Mouse (Mus musculus) cerebellum, adult 8-10 months (tissue): ENCODE measurements around the gene Maneal.

Experiments
- DNase-seq: peaks from one replicate; pipeline ENCODE4 v3.0.0; 2022

The Maneal gene

DNA sequence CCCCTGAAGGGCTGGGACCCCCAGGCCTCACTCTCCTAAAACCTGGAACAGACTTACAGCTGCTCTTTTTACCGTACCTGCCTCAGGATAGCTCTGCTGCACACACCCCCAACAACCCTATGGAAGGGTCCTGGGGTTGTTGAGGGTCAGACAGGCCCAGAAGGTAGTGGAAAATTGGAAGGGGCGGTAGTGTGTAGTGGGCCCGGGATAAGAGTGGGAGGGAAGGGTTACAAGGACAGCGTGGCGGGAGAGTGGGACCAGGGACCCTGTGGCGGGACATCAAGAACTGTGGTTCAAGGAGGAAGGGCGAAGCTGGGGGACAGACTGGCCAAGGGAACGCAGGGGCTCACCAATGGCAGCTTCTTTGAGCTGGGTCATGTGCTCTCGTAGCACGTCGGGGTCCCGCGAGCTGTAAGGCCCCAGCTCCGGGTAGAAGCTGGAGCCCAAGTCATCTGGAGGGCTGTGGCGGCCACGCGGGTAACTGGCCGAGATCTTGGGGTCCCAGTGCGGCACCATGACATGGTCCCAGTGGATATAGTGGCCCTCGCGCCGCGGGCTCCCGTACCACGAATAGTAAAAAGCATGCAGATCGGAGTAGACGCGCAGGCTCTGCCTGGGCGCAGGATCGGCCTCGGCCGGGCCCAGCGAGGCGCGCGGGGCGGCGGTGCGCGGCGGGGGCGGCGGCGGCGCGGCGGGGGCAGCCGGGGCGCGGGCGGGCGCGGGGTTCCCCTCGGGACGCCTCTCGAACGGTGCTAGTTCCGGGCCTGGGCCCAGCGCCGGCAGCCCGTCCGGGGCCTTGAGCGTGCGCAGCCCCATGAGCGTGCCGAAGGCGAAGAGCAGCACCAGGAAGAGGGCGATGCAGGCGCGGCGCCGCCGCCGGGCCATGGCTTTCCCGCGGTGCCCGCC, at the start of gene Maneal:
TSS of gene Maneal (minus strand) at position 889 of the 906 bp plus-strand sequence.
- DNase-seq = no peak

GRCm38 (mm10) chr4:124905971-124906822, 44.2 kb upstream of the Maneal start:
- no peak for DNase-seq

- DNase-seq = no peak
These were observed 43.4 kb upstream of the Maneal start for GRCm38 (mm10) chr4:124905417-124905816.

DNA sequence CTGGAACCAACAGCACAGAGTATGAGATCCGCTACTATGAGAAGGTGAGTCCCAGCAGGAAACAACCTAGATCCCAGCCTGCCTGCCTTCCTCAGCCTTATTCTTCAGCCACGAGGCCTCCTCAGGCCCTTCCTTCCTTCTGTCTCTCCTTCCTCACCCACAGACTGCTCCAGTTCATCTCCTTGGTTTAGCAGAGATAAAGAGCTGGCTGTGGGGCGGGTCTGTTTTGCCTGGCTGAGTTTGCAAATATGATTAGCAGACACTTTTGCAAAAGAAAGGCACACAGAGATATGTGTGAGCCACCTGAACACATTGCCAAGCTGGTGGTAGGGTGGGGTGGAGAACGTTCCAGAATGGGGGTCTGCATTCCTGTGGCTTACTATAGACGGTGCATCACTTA, 37.9 kb upstream of the Maneal start:
- no peak for DNase-seq

- DNase-seq = no peak
These were observed 36.5 kb upstream of the Maneal start for GRCm38 (mm10) chr4:124898428-124898827.

DNA sequence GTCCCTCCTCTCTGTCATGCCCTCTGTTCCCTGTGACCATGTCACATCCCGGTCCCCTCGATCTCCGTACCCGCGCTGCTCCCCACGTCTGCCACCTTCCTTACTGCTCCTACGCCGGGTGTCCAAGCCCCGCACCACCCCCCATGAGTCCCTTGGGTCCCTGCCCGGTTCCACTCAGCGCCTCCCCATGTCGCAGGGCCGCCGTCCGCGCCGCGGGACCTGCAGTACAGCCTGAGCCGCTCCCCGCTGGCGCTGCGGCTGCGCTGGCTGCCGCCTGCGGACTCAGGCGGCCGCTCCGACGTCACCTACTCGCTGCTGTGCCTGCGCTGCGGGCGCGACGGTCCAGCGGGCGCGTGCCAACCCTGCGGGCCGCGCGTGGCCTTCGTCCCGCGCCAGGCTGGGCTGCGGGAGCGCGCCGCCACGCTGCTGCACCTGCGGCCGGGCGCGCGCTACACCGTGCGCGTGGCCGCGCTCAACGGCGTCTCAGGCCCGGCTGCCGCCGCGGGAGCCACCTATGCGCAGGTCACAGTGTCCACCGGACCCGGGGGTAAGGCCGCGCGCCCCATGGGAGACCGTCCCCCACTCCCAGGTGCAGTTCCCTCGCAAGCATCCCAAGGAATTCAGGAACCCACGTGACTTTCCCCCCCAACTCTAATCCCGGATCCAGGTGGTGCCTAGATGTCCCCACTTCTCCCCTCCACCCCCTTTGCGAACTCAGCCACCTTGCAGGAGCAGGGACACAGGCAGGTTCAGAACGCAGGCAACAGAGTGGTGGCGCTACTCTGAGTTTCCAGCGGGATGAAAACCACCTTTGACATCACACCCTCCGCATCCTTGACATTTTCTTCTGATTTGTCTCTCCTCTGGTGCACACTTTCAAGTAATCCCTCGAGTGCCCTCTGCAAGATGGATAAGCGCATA, 32.8 kb upstream of the Maneal start:
- DNase-seq = peak; percentile 75

DNA sequence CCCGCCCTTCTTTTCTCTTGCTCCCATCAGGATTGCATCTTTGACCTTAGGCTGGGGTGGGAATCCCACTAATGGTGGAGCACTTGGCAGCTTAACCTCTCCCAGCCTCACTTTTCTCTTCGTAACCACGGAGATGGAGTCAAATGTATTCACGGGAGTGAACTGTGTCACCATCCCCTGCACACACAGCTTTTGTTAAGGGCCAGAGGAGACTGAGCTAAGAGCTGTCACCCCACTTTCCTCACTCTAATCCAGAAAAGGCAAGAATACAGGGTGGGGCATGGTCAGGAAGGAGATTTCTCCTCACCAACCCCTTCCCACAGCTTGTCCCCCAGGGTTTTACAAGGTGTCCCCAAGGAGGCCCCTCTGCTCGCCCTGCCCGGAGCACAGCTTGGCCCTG, 31.8 kb upstream of the Maneal start:
- DNase-seq = peak; percentile 17

DNA sequence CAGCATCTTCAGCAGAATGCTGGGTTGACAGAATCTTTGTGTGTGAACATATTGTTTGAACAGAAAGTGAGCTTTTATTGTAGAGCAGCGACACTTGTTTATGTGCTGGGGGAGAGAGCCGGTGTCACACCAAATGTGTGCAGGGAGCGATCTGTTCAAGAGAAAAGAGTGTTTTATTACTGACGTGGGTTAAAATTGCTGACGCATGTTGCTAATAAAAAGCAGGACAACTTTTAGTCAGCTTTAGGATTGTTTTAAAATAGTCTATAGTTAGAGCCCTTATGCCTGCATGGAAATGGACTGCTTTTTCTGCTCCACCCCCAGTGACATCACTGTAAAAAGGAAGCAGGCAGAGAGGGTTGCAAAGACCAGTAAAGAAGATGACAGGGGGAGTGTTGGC, 28.9 kb upstream of the Maneal start:
- DNase-seq = no peak

GRCm38 (mm10) chr4:124889935-124890334, 28.0 kb upstream of the Maneal start:
- no peak for DNase-seq

DNA sequence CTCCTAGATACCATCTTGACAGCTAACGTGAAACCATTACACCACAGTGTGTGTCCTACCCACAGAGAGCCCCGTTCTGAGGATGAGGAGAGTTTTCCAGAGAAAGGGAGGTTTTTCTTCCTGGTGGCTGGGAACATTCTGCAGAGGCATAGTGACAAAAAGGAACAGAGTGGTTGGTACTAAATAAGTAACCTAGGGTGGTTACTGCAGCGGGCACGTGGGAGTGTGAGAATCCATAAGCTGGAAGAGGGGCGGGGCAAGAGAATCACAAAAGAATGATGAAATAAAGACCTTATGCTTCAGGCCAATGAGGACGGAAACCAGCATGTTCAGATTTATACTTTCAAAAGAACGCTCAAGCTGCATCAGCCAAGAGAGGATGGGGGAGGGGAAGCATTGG, 26.7 kb upstream of the Maneal start:
- DNase-seq = no peak

DNA sequence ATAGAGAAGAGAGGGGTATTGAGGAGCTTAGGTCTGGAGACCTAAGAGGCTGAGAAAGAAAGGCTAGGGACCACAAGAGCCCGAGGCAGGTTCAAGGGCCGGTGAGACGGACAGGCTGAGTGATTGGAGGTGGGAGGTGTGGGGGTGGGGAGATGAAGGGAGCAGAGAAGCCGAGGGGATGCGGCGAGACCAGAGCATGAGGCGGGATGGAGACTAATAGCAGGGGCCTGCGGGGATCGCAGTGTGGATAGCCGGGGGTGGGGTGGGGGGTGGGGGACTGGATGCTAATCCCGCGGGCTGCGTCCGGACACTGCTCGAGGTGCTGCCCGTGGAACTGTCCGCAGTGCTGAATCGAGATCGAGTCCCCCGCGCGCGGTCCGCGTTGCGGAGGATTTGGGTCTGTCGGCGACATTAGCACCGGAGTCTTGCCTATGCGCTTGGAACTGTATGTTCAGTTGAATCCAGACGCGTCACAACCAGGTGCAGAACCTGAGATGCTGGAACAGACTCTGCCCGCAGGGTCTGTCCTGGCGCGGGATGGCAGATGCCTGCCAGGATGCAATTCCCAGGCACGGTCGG, 20.3 kb upstream of the Maneal start:
- DNase-seq = no peak

DNA sequence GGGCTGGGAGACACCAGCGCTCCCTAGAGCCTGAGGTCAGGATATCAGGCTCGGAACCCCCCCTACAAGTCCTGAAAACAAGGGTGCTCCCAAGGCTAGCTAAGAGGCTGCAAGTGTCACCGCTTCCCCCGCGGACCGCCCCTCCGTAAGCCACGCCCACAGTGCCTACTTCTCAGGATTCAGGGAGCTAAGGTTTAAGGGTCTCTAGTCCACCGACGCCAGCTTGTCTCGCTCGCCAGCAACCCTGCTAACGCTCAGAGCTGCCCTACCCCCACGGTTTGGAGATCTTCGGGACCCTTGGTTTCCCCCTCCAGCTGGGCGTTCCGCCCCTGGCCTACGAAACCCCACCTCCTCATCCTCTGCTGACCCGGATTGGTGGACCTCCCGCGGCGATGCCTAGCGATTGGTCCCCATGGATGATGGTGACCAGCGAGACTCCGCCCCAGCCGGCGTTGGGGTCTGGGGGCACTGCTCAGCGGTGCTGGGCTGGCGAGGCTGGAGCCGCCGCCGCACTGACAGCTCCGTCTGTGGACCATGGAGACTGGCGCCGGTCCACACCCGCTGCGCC, 19.5 kb upstream of the Maneal start:
- DNase-seq = peak; percentile 46

- no peak for DNase-seq
These were observed 18.6 kb upstream of the Maneal start, which contains the start of gene Epha10 for GRCm38 (mm10) chr4:124880599-124880998. TSS of gene Epha10 (plus strand) at chr4:124880899.

- no peak for DNase-seq
These were observed 10.7 kb upstream of the Maneal start for GRCm38 (mm10) chr4:124872719-124873118.

DNA sequence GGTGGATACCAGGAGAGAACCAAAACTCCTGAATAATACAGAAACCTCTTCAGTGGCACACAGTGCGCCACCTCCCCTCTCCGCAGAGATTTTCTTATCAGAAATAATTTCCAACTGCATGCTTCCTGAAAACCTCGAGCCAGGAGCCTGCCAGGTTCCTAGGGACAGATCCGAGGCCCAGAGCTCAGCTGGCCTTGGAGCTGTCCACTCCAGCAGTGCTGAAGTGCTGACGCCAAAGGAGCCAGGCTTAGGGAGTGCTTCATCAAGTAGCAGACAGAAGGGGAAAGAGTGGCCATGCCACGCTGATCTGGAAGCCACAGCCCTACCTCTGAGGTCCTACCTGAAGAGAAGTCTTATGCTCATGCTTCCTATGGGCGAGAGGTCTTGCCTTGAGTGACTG, 1.5 kb downstream of the Maneal start:
- DNase-seq = no peak

DNA sequence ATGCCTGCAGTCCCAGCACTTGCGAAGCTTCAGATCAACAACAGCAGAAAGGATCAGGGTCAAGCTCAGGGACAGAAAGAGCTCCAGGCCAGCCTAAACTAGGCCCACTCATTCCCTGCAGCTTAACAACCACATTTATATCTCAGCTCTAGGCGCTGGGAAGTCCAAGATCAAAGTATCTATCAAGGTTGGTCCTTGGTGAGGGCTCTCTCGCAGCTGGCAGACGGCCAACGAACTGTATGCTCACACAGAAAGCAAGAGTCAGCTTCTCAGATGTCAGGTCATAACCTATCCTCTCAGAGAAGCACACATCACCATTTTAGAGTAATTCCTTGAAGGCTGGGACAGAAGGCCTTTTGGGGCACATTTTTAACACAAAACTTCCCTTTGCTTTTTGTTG, 3.6 kb downstream of the Maneal start:
- no peak for DNase-seq

- no peak for DNase-seq
These were observed 5.7 kb downstream of the Maneal start for GRCm38 (mm10) chr4:124856294-124856693.

- DNase-seq = peak; percentile 64
These were observed 10.9 kb downstream of the Maneal start, which contains the start of gene 1110065P20Rik for GRCm38 (mm10) chr4:124850933-124851658. TSS of gene 1110065P20Rik (minus strand) at chr4:124851196.

DNA sequence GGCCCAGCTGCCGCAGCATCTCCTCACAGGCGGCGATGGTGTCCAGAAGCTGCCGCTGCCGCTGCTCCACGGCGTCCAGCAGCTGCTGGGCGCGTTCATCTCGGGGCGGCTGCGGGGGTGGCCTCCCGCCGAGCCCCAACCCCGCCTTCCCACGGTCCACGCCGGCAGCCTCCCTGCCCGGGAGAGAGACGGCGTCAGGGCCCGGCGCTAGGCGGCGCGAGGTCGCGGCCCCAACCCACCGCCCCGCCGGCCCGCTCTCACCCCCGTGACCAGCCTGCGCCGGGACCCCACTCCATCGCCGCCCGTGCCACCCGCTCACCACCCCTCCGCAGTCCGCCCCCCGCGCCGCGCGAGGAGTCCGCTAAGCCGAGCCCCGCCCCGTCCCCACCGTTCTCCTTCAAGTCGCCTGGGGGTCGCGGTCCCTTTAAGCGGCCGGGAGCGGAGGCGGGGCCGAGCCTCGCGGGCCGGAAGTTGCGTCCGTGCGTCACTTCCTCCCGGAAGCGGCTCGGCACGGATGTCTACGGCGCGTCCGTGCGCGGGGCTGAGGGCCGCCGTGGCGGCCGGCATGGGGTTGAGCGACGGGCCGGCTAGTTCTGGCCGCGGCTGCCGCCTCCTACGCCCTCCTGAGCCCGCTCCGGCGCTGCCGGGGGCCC, 11.6 kb downstream of the Maneal start, which contains the start of gene Yrdc:
TSS of gene Yrdc (plus strand) at position 419 of the 653 bp plus-strand sequence.
- peak; percentile 93 for DNase-seq

DNA sequence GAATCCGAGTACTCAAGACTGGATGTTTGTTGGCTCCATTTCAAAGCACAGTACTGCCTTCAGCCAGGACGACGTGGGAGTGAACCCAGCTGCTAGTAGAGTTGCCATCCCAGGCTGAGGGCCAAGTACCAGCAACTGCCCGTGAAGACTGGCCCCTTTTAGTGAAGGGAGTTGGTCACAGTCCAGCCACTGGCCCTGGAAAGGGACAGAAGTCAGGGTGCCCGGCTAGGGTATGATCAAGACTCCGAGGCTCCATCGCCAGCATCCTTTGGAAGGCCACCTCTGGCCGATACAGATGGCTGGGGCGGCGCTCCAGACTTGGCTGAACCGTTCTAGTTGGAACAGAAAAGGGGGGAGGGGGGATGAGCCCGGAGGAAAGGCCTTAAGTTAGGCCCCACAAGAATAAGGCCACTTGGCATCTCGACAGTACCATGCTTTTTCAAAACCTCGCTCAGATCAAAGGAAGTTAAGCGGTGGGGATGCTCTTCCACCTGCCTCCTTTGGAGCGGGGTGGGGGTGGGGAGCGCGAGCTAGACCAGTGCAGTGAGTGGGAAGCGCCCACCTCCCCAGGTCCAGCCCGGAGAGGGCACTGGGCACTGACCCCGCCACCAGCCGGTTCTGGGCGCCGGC, 12.2 kb downstream of the Maneal start:
- peak; percentile 57 for DNase-seq
